Mouse (Mus musculus) cortical plate, adult 2 months (tissue): ENCODE measurements around the gene Synrg.

Source experiments
- CTCF ChIP-seq: fragments of 200-500 bp; IDR thresholded peaks from 2 replicates; pipeline ENCODE4 v1.5.1; 2011; ENCODE audit warnings: mild to moderate bottlenecking, control low read depth, low read length; ENCODE audit not compliant: insufficient read depth; ENCODE audit errors: extremely low read depth
- POLR2A ChIP-seq: fragments of 200-500 bp; IDR thresholded peaks from 2 replicates; pipeline ENCODE4 v1.6.1; 2011; ENCODE audit warnings: mild to moderate bottlenecking, low read length, control low read depth; ENCODE audit not compliant: insufficient read depth; ENCODE audit errors: extremely low read depth

DNA sequence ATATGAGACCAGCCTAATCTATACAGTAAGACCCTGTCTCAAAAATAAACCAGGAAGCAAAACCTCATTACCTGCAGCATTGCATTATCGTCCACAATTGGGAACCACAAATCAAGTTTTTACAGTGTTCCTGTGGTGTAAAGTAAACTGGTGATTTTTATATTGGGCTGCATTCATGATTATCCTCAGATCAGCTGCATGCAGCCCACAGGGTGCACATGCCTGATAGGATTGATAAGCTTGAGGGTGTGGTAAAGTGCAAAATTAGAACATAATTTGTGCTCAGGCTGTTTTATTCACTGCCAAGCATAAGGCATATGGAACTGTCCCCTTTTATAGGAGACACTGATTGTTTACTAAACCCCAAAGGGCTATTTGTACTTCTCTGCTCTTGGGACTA is 11.3 kb downstream of the Synrg start:
- TF ChIP-seq CTCF = no peak
- TF ChIP-seq POLR2A = no peak
